Mouse (Mus musculus) ES-E14 (cell line): ENCODE measurements around the gene Rfesd. TPM values are rescaled to one million over a fixed set of nuclear protein-coding genes. Genes with fewer than 3 reads are reported as not detected.

Experiments
- DNase-seq: peaks from one replicate; pipeline ENCODE4 v3.0.0-alpha.2; 2013; ENCODE audit warnings: low read depth, low spot score
- H3K27ac ChIP-seq: 2 replicates; pipeline ENCODE4 v1.5.1; 2012; ENCODE audit warnings: low read depth, mild to moderate bottlenecking, low read length, moderate library complexity, mixed read lengths; ENCODE audit not compliant: poor library complexity, insufficient read depth, severe bottlenecking
- H3K36me3 ChIP-seq: 2 replicates; pipeline ENCODE4 v1.6.1; 2012; ENCODE audit warnings: mild to moderate bottlenecking, low read length, moderate library complexity, mixed read lengths; ENCODE audit not compliant: control insufficient read depth, poor library complexity, insufficient read depth, severe bottlenecking
- H3K4me1 ChIP-seq, 2 experiments: fragments of 150-350 bp in 1 of 2; sonication (generic) in 1 of 2; 2 replicates each; pipeline ENCODE4 v1.6.1; 2012; ENCODE audit warnings: low read length in 2 of 2, mild to moderate bottlenecking in 1 of 2, mixed read lengths in 1 of 2; ENCODE audit not compliant: control insufficient read depth in 2 of 2, insufficient read depth in 2 of 2, poor library complexity in 1 of 2
- H3K4me3 ChIP-seq, 2 experiments: fragments of 150-350 bp in 1 of 2; sonication (generic) in 1 of 2; 2 replicates each; pipeline ENCODE4 v1.5.1; 2012; ENCODE audit warnings: low read length in 2 of 2, low read depth in 1 of 2, mild to moderate bottlenecking in 1 of 2, mixed read lengths in 1 of 2; ENCODE audit not compliant: insufficient read depth in 1 of 2, poor library complexity in 1 of 2, severe bottlenecking in 1 of 2
- H3K9ac ChIP-seq: 2 replicates; pipeline ENCODE4 v1.6.1; 2012; ENCODE audit warnings: low read depth, mild to moderate bottlenecking, low read length, mixed read lengths; ENCODE audit not compliant: poor library complexity, insufficient read depth, severe bottlenecking
- H3K9me3 ChIP-seq: fragments of 150-350 bp; sonication (generic); 2 replicates; pipeline ENCODE4 v1.6.1; 2012; ENCODE audit warnings: low read depth, mild to moderate bottlenecking, low read length; ENCODE audit not compliant: control insufficient read depth, insufficient read depth
- CHD2 ChIP-seq: IDR thresholded peaks from 2 replicates; pipeline ENCODE4 v1.6.1; 2014; ENCODE audit warnings: mild to moderate bottlenecking, low read depth, low read length, inconsistent platforms
- HCFC1 ChIP-seq: IDR thresholded peaks from 2 replicates; pipeline ENCODE4 v1.6.1; 2012; ENCODE audit warnings: low read length, inconsistent platforms, borderline replicate concordance; ENCODE audit not compliant: insufficient read depth
- MAFK ChIP-seq: IDR thresholded peaks from 2 replicates; pipeline ENCODE4 v1.6.1; 2014; ENCODE audit warnings: mild to moderate bottlenecking, low read depth, low read length, inconsistent platforms; ENCODE audit not compliant: insufficient read depth
- ZC3H11A ChIP-seq: IDR thresholded peaks from 2 replicates; pipeline ENCODE4 v1.6.1; 2012; ENCODE audit warnings: low read depth, mild to moderate bottlenecking, inconsistent platforms, low read length, borderline replicate concordance
- ZNF384 ChIP-seq: IDR thresholded peaks from 2 replicates; pipeline ENCODE4 v1.6.1; 2012; ENCODE audit warnings: low read depth, low read length, inconsistent platforms
- in situ Hi-C, 2 experiments: fragments of 600-800 bp; cut with MboI; formaldehyde crosslinking; loops; one replicate each; pipeline ENCODE4 v1.15.1; 2025; ENCODE audit warnings: low sequenced_read_pairs in 2 of 2, inconsistent platforms in 1 of 2; ENCODE audit not compliant: unreplicated experiment in 2 of 2
- total RNA-seq: library from RNA; depleted of rRNA; stranded (reverse); fragments of 300-350 nt; gene quantifications from 2 replicates; pipeline ENCODE4 v1.2.3, GENCODE M21; 2012; rRNA removed

Rfesd gene
- 6.5 and 8.9 TPM in 2 replicates for total RNA-seq

- in situ Hi-C loops, result no loop called here
- H3K9me3 ChIP-seq, result no peaks in the 10 kb centered on the region
- no peaks in the 10 kb centered on the region for H3K36me3 ChIP-seq
- no peaks in the 10 kb centered on the region for H3K4me1 ChIP-seq
- peak; percentile 94 for DNase-seq
- H3K4me3 ChIP-seq, result peak within 1 kb of the TSS; percentile 82 to 97
- peak within 1 kb of the TSS; percentile 76 for H3K27ac ChIP-seq
- TF ChIP-seq HCFC1 (peak; percentile 22; the same call in 1 of the 2 replicates), MAFK (no peak), CHD2 (peak; percentile 94), ZNF384 (no peak), ZC3H11A (no peak)
- peak within 1 kb of the TSS; percentile 97 for H3K9ac ChIP-seq
Observed at GRCm38 (mm10) chr13:76017974-76018843, at the start of gene Rfesd. Rfesd (minus strand) TSS chr13:76018719.

DNA sequence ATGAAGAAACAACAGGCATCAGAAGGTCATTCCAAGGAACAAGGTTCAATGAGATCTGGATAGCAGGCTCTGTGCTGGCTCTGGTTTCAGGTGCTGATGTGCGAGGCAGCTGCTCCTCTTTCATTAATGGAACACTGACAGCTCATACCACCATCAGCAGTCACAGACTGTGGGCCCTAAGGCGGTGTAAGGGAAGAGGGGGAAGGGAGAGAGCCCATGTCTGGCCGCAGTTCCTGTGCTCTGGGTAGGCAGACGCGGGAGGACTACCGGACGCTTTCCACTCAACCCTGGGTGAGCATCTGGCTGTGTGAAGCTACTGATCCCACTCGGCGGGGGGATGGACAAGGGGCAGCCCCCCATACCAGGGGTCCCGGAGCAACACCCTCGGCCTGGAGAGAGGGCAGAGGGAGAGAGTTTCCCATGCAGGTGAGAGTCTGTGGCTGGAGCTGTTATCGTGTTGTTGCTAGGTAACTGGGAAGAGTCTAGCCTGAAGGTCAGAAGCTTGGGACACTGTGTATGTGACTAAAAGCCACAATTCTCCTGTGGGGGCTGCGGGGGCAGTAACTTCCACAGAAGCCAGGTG is 45.9 kb upstream of the Rfesd start:
- TF ChIP-seq MAFK (no peak), ZNF384 (no peak), CHD2 (no peak), ZC3H11A (no peak), HCFC1 (no peak)
- Histone ChIP-seq H3K36me3 (no peaks in the 10 kb centered on the region), H3K27ac (no peak overlapping the region), H3K4me1 (peaks cover 0 to 2% of the 10 kb centered on the region in 2 experiments; a peak in 1 of 4 replicates), H3K9ac (no peak overlapping the region), H3K9me3 (no peaks in the 10 kb centered on the region), H3K4me3 (peak overlapping the region; percentile 26 to 35; a peak in 1 of 4 replicates)
- in situ Hi-C loops, result no loop called here
- DNase-seq, result no peak

GRCm38 (mm10) chr13:76063548-76063947 is 45.0 kb upstream of the Rfesd start:
- in situ Hi-C loops, result no loop called here
- Histone ChIP-seq H3K9ac (no peak overlapping the region), H3K27ac (no peak overlapping the region), H3K4me3 (no peak overlapping the region), H3K36me3 (no peaks in the 10 kb centered on the region), H3K4me1 (peaks cover 0 to 2% of the 10 kb centered on the region in 2 experiments; a peak in 1 of 4 replicates), H3K9me3 (no peaks in the 10 kb centered on the region)
- DNase-seq, result no peak
- no peak for TF ChIP-seq ZNF384
- TF ChIP-seq ZC3H11A, result no peak
- TF ChIP-seq HCFC1, result no peak
- no peak for TF ChIP-seq MAFK
- no peak for TF ChIP-seq CHD2

- H3K9me3 ChIP-seq, result no peaks in the 10 kb centered on the region
- no peak for DNase-seq
- TF ChIP-seq HCFC1, result no peak
- TF ChIP-seq ZC3H11A, result no peak
- TF ChIP-seq MAFK, result no peak
- TF ChIP-seq CHD2, result no peak
- no peak for TF ChIP-seq ZNF384
- H3K27ac ChIP-seq, result no peak overlapping the region
- no peaks in the 10 kb centered on the region for H3K36me3 ChIP-seq
- in situ Hi-C loops, result no loop called here
- no peak overlapping the region for H3K4me3 ChIP-seq
- no peak overlapping the region for H3K9ac ChIP-seq
- peaks cover 0 to 2% of the 10 kb centered on the region in 2 experiments; a peak in 1 of 4 replicates for H3K4me1 ChIP-seq
Observed at GRCm38 (mm10) chr13:76062569-76062968, 44.0 kb upstream of the Rfesd start.
